Mouse (Mus musculus): Measurements from ENCODE around the gene Lca5. TPM values are rescaled to one million over a fixed set of nuclear protein-coding genes. Genes with fewer than 3 reads are reported as not detected.

Gene Lca5
- polyA plus RNA-seq, 1 experiment from 2014 or later, result 14.5 TPM

DNA sequence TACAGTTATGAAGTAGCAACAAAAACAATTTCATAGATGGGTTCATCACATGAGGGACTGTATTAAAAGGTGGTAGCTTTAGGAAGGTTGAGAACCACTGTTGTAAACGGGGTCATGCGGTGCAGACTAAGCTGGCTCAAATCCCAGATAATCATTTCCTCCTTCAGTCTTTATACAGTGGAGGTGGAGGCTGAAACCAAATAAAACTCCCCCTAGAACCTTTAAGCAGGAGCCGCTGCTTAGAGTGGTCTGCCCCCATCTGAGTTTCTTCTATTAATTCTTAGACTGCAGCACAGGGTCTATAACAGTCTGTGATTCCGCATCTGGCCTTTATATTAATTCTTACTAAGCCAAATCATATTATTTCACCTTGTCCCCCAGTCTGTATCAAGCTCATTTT is 85.1 kb downstream of the Lca5 start:
- ATAC-seq (ENCODE audit: insufficient number of reproducible peaks, low FRiP score), result no peak
- no peak overlapping the region for H3K27ac ChIP-seq (ENCODE audit: poor library complexity, severe bottlenecking)
- no peak overlapping the region for H3K4me2 ChIP-seq
- no peak overlapping the region for H3K9ac ChIP-seq
- 76% methylated on average over 4 of the region's 4 CpGs for WGBS
- no peak overlapping the region for H3K4me3 ChIP-seq
- no peaks in the 10 kb centered on the region for H3K9me3 ChIP-seq (replicated peaks)
- peaks cover 11% of the 10 kb centered on the region for H3K4me1 ChIP-seq (replicated peaks)
- no peaks in the 10 kb centered on the region for H3K27me3 ChIP-seq (replicated peaks)
- H3K36me3 ChIP-seq, result no peaks in the 10 kb centered on the region

DNA sequence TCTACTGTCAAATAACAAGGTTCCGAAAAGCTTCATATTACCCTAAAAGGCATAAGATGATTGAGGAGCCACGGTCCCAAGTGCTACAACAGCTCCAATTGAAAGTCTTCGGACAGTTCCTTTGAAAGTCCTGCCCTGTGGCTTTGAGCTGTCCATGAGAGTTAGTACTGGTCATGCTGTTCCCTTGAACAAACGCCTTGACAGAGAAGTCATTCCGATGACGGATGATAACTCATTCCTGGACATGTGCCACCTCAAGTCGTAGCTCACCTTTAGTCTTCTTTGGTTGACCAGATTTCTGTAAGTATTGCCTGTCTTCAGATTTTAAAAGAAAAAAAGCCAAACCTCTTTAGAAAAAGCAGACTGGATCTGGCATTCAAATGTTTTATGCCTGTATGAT is 87.6 kb downstream of the Lca5 start:
- WGBS, result 69% methylated on average over 7 of the region's 7 CpGs
- Histone ChIP-seq H3K27me3 (replicated peaks) (no peaks in the 10 kb centered on the region), H3K36me3 (no peaks in the 10 kb centered on the region), H3K4me2 (no peak overlapping the region), H3K9me3 (replicated peaks) (no peaks in the 10 kb centered on the region), H3K27ac (ENCODE audit: poor library complexity, severe bottlenecking) (no peak overlapping the region), H3K4me3 (no peak overlapping the region), H3K9ac (no peak overlapping the region), H3K4me1 (replicated peaks) (peaks cover 19% of the 10 kb centered on the region)
- ATAC-seq (ENCODE audit: insufficient number of reproducible peaks, low FRiP score), result no peak

DNA sequence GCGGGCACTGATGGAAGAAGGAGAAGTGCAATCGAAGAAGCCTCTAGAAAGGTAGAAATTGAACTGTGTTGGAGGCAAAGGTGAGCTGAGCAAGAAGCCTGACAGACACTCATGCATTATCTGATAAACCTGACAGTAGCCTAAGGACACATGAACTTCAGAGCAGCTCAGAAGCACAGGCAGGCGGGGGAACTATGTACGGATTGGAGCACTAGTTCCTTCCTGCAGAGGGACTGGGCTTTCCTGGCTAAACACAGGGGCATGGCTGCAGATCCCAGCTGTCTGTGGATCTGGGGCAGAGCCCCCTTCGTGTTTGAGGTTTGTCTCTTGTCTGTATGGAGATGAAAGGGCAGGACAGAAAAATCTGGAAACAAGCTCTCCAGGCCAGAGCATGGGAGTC is 89.8 kb downstream of the Lca5 start:
- H3K4me1 ChIP-seq (replicated peaks), result peaks cover 19% of the 10 kb centered on the region
- no peaks in the 10 kb centered on the region for H3K9me3 ChIP-seq (replicated peaks)
- 44% methylated on average over 5 of the region's 5 CpGs for WGBS
- H3K27me3 ChIP-seq (replicated peaks), result no peaks in the 10 kb centered on the region
- no peak overlapping the region for H3K4me3 ChIP-seq
- no peak overlapping the region for H3K9ac ChIP-seq
- H3K27ac ChIP-seq (ENCODE audit: poor library complexity, severe bottlenecking), result no peak overlapping the region
- no peak overlapping the region for H3K4me2 ChIP-seq
- no peaks in the 10 kb centered on the region for H3K36me3 ChIP-seq
- no peak for ATAC-seq (ENCODE audit: insufficient number of reproducible peaks, low FRiP score)

DNA sequence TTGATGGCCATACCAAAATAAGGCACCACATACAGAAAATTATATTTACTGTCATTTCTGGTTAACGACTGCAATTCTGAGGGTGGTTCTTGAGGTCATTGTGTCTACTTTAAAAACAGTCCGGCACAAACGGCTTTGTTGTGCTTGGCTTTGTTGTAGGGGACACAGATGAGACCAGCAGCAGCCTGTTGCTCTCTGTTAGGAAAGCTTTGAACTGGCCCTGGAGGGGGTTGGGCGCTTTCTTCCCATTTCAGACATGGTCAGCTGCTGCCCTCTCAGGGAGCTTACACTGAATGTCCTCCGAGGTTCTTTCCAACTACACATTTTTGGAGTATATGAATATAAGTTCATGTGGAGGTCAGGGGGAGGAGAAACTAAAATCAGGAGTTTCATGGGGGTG is 90.3 kb downstream of the Lca5 start:
- Histone ChIP-seq H3K36me3 (no peaks in the 10 kb centered on the region), H3K27ac (ENCODE audit: poor library complexity, severe bottlenecking) (no peak overlapping the region), H3K4me2 (no peak overlapping the region), H3K9ac (no peak overlapping the region), H3K27me3 (replicated peaks) (no peaks in the 10 kb centered on the region), H3K9me3 (replicated peaks) (no peaks in the 10 kb centered on the region), H3K4me3 (no peak overlapping the region), H3K4me1 (replicated peaks) (peaks cover 19% of the 10 kb centered on the region)
- WGBS, result 24% methylated on average over 5 of the region's 5 CpGs
- ATAC-seq (ENCODE audit: insufficient number of reproducible peaks, low FRiP score), result no peak

DNA sequence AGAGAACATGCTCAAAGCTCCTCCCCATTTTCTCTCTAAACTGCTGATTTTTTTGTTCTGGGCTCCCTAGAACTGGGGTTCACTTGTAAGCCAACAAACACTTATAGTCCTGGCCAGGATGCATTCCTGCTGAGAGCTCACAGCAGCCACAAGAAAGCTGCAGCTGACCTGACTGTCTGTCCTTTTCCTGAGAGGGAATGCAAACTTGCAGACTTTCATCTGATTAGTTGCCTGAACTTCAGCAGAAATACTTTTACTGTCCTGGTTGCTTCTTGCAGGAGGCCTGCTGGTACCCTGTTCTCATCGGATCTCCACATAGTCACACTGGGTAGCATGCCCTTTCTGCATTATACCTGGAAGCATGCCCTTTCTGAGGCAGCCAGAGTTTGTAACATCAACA is 91.0 kb downstream of the Lca5 start:
- 18% methylated on average over 1 of the region's 1 CpGs for WGBS
- no peak for ATAC-seq (ENCODE audit: insufficient number of reproducible peaks, low FRiP score)
- peaks cover 19% of the 10 kb centered on the region for H3K4me1 ChIP-seq (replicated peaks)
- no peaks in the 10 kb centered on the region for H3K36me3 ChIP-seq
- no peak overlapping the region for H3K4me3 ChIP-seq
- no peaks in the 10 kb centered on the region for H3K9me3 ChIP-seq (replicated peaks)
- no peak overlapping the region for H3K9ac ChIP-seq
- H3K4me2 ChIP-seq, result no peak overlapping the region
- H3K27me3 ChIP-seq (replicated peaks), result no peaks in the 10 kb centered on the region
- H3K27ac ChIP-seq (ENCODE audit: poor library complexity, severe bottlenecking), result no peak overlapping the region

DNA sequence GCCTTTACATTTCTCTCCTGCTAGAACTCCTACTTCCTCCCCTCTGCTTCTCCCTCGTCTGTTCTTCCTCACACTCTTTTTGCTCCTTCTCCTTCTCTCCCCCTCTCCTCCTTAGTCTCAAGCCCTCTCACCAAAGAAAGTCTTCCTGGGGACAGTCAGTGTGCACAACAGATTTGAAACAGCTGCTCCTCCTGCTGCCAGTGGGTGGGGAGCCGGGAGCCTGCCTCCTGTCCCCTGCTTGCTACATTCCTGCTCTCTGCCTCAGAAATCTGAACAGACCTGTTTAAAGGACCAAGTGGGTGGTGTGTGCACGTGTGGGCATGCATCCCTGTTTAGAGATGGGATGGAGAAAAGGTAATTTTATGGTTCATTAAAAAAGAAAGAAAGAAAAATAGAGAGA is 91.4 kb downstream of the Lca5 start:
- ATAC-seq (ENCODE audit: insufficient number of reproducible peaks, low FRiP score), result no peak
- H3K36me3 ChIP-seq, result no peaks in the 10 kb centered on the region
- no peak overlapping the region for H3K27ac ChIP-seq (ENCODE audit: poor library complexity, severe bottlenecking)
- H3K4me2 ChIP-seq, result no peak overlapping the region
- 11% methylated on average over 3 of the region's 3 CpGs for WGBS
- no peak overlapping the region for H3K9ac ChIP-seq
- no peak overlapping the region for H3K4me3 ChIP-seq
- no peaks in the 10 kb centered on the region for H3K9me3 ChIP-seq (replicated peaks)
- H3K4me1 ChIP-seq (replicated peaks), result peaks cover 19% of the 10 kb centered on the region
- H3K27me3 ChIP-seq (replicated peaks), result no peaks in the 10 kb centered on the region

DNA sequence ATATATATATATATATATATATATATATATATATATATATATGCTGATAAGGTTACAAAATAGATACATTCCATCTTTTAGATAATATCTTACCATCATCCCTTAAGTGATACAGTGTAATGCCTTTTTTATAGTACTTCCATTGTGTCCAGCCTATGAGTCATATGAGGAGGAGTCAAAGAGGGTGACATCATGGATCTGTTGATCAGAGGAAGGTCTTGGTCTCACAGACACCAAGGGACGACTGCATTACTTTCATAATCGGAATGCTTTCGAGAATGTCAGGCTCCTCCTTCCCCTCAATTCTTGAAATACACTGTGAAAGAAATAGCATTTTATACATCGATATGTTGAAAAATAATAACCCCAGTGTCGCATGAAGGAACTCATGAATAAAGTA is 93.4 kb downstream of the Lca5 start:
- no peak for ATAC-seq (ENCODE audit: insufficient number of reproducible peaks, low FRiP score)
- no peaks in the 10 kb centered on the region for H3K36me3 ChIP-seq
- 79% methylated on average over 5 of the region's 5 CpGs for WGBS
- no peak overlapping the region for H3K4me2 ChIP-seq
- no peak overlapping the region for H3K4me3 ChIP-seq
- H3K4me1 ChIP-seq (replicated peaks), result peaks cover 19% of the 10 kb centered on the region
- no peaks in the 10 kb centered on the region for H3K9me3 ChIP-seq (replicated peaks)
- no peaks in the 10 kb centered on the region for H3K27me3 ChIP-seq (replicated peaks)
- no peak overlapping the region for H3K27ac ChIP-seq (ENCODE audit: poor library complexity, severe bottlenecking)
- H3K9ac ChIP-seq, result no peak overlapping the region

DNA sequence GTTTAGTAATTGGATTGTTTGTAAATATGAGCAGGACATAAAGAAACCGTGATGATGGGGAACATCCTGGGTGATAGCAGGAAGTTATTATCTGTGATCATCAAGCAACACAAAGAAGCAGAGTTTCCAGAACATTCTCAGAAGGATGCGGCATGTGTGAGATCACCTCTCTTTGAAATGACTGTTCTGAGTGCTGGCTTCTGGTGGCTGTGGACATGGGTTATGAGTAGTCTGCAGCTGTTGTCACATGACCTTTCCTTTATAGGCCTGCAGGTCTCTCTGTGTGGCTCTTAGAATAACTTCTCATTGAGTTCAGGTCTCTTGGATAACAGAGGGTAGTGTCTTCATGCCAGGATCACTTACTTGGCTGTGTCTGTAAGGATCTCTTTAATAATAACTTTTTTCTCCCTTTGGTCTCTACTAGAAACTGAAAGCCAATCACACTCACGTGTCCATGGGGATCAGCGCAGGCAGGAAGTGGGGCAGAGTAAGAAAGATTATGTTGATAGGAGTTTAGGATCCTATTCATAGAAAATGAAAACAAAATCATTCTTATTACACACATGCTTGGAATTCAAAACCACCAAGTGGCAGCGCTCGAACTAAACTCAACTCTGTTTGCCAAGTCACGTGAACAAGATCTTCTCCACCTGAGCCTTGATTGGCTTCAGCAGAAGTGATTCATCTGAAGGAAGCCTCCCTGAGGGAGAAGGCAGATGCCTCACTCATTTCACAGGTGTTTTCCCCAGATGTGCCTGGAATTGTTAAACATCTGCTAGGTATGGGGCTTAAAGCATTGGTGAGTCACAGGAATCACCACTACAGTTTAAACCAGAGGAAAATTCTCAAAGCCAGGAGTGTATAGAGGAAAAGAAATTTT is 98.2 kb downstream of the Lca5 start:
- H3K36me3 ChIP-seq, result no peaks in the 10 kb centered on the region
- no peak overlapping the region for H3K4me3 ChIP-seq
- H3K27me3 ChIP-seq (replicated peaks), result no peaks in the 10 kb centered on the region
- H3K4me1 ChIP-seq (replicated peaks), result no peaks in the 10 kb centered on the region
- no peak for ATAC-seq (ENCODE audit: insufficient number of reproducible peaks, low FRiP score)
- WGBS, result 81% methylated on average over 7 of the region's 7 CpGs
- no peak overlapping the region for H3K9ac ChIP-seq
- no peaks in the 10 kb centered on the region for H3K9me3 ChIP-seq (replicated peaks)
- H3K27ac ChIP-seq (ENCODE audit: poor library complexity, severe bottlenecking), result no peak overlapping the region
- H3K4me2 ChIP-seq, result no peak overlapping the region

Other genes with a start within 250 kb of the Lca5 start
- gene Sh3bgrl2, start 107.2 kb upstream of the Lca5 start, polyA plus RNA-seq (2016; fragmentation: Nextera tagmentation; extraction: Ambion mirVana), result 19.0 and 22.3 TPM in 2 replicates